Mouse (Mus musculus) stomach, embryonic 14.5 days (tissue): ENCODE data around the gene Styx. TPM values are rescaled to one million over a fixed set of nuclear protein-coding genes. Genes with fewer than 3 reads are reported as not detected.

Source experiments
- ATAC-seq: fragments of 200-750 bp; cut with Nextera tagmentation; 2 replicates; pipeline ENCODE4 v1.8.0; 2017; ENCODE audit warnings: low read depth, moderate TSS enrichment; ENCODE audit not compliant: insufficient number of reproducible peaks, insufficient read depth, low FRiP score
- H3K27ac ChIP-seq: fragments of 300-500 bp; sonication (generic); 2 replicates; pipeline ENCODE4 v1.5.1; 2014; ENCODE audit warnings: mild to moderate bottlenecking, low read length, moderate library complexity, mixed read lengths
- H3K27me3 ChIP-seq: fragments of 300-500 bp; sonication (generic); 2 replicates; pipeline ENCODE4 v1.6.1; 2014; ENCODE audit warnings: low read length, control low read depth, mixed read lengths; ENCODE audit not compliant: control insufficient read depth, insufficient read depth
- H3K36me3 ChIP-seq: fragments of 300-500 bp; sonication (generic); 2 replicates; pipeline ENCODE4 v1.6.1; 2014; ENCODE audit warnings: mild to moderate bottlenecking, control low read depth, low read length, moderate library complexity, mixed read lengths; ENCODE audit not compliant: control insufficient read depth, insufficient read depth
- H3K4me1 ChIP-seq: fragments of 300-500 bp; sonication (generic); 2 replicates; pipeline ENCODE4 v1.6.1; 2014; ENCODE audit warnings: low read length, control low read depth, mixed read lengths; ENCODE audit not compliant: control insufficient read depth, insufficient read depth
- H3K4me2 ChIP-seq: fragments of 300-500 bp; sonication (generic); replicated peaks from 2 replicates; pipeline ENCODE4 v1.6.1; 2014; ENCODE audit warnings: low read depth, low read length, control low read depth
- H3K4me3 ChIP-seq: fragments of 300-500 bp; sonication (generic); 2 replicates; pipeline ENCODE4 v1.5.1; 2014; ENCODE audit warnings: low read depth, low read length, control low read depth
- H3K9ac ChIP-seq: fragments of 300-500 bp; sonication (generic); replicated peaks from 2 replicates; pipeline ENCODE4 v1.6.1; 2014; ENCODE audit warnings: low read depth, mild to moderate bottlenecking, control low read depth, low read length, moderate library complexity, mixed read lengths
- H3K9me3 ChIP-seq: fragments of 300-500 bp; sonication (generic); 2 replicates; pipeline ENCODE4 v1.6.1; 2016; ENCODE audit warnings: low read depth, low read length, control low read depth; ENCODE audit not compliant: control insufficient read depth
- WGBS: fragments of 180-500 bp; shearing (Covaris S2); extraction: QIAGEN DNeasy Blood & Tissue Kit; methylation state at CpG from one replicate; pipeline ENCODE4 v1.1.7; 2014; 5-methylcytosine and 5-hydroxymethylcytosine counted together
- polyA plus RNA-seq: library from polyadenylated mRNA; unstranded; fragments of >200 nt; fragmentation: Nextera tagmentation; extraction: Ambion mirVana; gene quantifications from 2 replicates; pipeline ENCODE4 v1.2.1, GENCODE M21; 2014

Styx gene
- polyA plus RNA-seq, 1 experiment from 2014 or later: 75.3 TPM

- no peak overlapping the region for H3K4me3 ChIP-seq
- H3K27me3 ChIP-seq: no peaks in the 10 kb centered on the region
- no peak overlapping the region for H3K4me2 ChIP-seq
- no peaks in the 10 kb centered on the region for H3K36me3 ChIP-seq
- no peak overlapping the region for H3K9ac ChIP-seq
- no peaks in the 10 kb centered on the region for H3K4me1 ChIP-seq
- WGBS: 90% methylated on average over 4 of the region's 4 CpGs
- ATAC-seq: no peak
- no peaks in the 10 kb centered on the region for H3K9me3 ChIP-seq
- no peak overlapping the region for H3K27ac ChIP-seq
These were observed 65.4 kb downstream of the Styx start for GRCm38 (mm10) chr14:45416265-45416664.

- Histone ChIP-seq H3K9ac (no peak overlapping the region), H3K4me2 (no peak overlapping the region), H3K27me3 (no peaks in the 10 kb centered on the region), H3K9me3 (no peaks in the 10 kb centered on the region), H3K4me1 (no peaks in the 10 kb centered on the region), H3K27ac (no peak overlapping the region), H3K36me3 (no peaks in the 10 kb centered on the region), H3K4me3 (no peak overlapping the region)
- ATAC-seq: no peak
- WGBS: 82% methylated on average over 3 of the region's 3 CpGs
These were observed 67.7 kb downstream of the Styx start for GRCm38 (mm10) chr14:45418553-45418952.

- Histone ChIP-seq H3K27me3 (no peaks in the 10 kb centered on the region), H3K36me3 (no peaks in the 10 kb centered on the region), H3K4me3 (no peak overlapping the region), H3K27ac (no peak overlapping the region), H3K4me2 (no peak overlapping the region), H3K9ac (no peak overlapping the region), H3K9me3 (no peaks in the 10 kb centered on the region), H3K4me1 (no peaks in the 10 kb centered on the region)
- 57% methylated on average over 4 of the region's 4 CpGs for WGBS
- ATAC-seq: no peak
These were observed 68.4 kb downstream of the Styx start for GRCm38 (mm10) chr14:45419323-45419722.

- ATAC-seq: no peak
- H3K4me2 ChIP-seq: no peak overlapping the region
- H3K4me1 ChIP-seq: no peaks in the 10 kb centered on the region
- no peak overlapping the region for H3K9ac ChIP-seq
- no peak overlapping the region for H3K4me3 ChIP-seq
- no peaks in the 10 kb centered on the region for H3K36me3 ChIP-seq
- WGBS: 65% methylated on average over 4 of the region's 4 CpGs
- no peak overlapping the region for H3K27ac ChIP-seq
- no peaks in the 10 kb centered on the region; the same call in 1 of the 2 replicates for H3K9me3 ChIP-seq
- H3K27me3 ChIP-seq: no peaks in the 10 kb centered on the region
These were observed 71.5 kb downstream of the Styx start for GRCm38 (mm10) chr14:45422371-45422770.

GRCm38 (mm10) chr14:45423220-45423619, 72.3 kb downstream of the Styx start:
- no peak for ATAC-seq
- Histone ChIP-seq H3K27me3 (no peaks in the 10 kb centered on the region), H3K4me3 (no peak overlapping the region), H3K9ac (no peak overlapping the region), H3K27ac (no peak overlapping the region), H3K4me1 (no peaks in the 10 kb centered on the region), H3K36me3 (no peaks in the 10 kb centered on the region), H3K9me3 (no peaks in the 10 kb centered on the region; the same call in 1 of the 2 replicates), H3K4me2 (no peak overlapping the region)
- WGBS: 2% methylated on average over 5 of the region's 5 CpGs

- Histone ChIP-seq H3K27me3 (no peaks in the 10 kb centered on the region), H3K4me1 (no peaks in the 10 kb centered on the region), H3K36me3 (no peaks in the 10 kb centered on the region), H3K27ac (no peak overlapping the region), H3K4me3 (no peak overlapping the region), H3K9me3 (no peaks in the 10 kb centered on the region; the same call in 1 of the 2 replicates), H3K4me2 (no peak overlapping the region), H3K9ac (no peak overlapping the region)
- WGBS: 89% methylated on average over 13 of the region's 13 CpGs
- no peak for ATAC-seq
These were observed 79.4 kb downstream of the Styx start for GRCm38 (mm10) chr14:45430066-45430842.

GRCm38 (mm10) chr14:45432003-45432402, 81.1 kb downstream of the Styx start:
- H3K9ac ChIP-seq: no peak overlapping the region
- ATAC-seq: no peak
- no peak overlapping the region for H3K4me2 ChIP-seq
- no peak overlapping the region for H3K27ac ChIP-seq
- H3K27me3 ChIP-seq: no peaks in the 10 kb centered on the region
- 74% methylated on average over 4 of the region's 4 CpGs for WGBS
- no peaks in the 10 kb centered on the region for H3K36me3 ChIP-seq
- no peaks in the 10 kb centered on the region; the same call in 1 of the 2 replicates for H3K9me3 ChIP-seq
- no peaks in the 10 kb centered on the region for H3K4me1 ChIP-seq
- no peak overlapping the region for H3K4me3 ChIP-seq

- Histone ChIP-seq H3K4me2 (no peak overlapping the region), H3K36me3 (no peaks in the 10 kb centered on the region), H3K9me3 (no peaks in the 10 kb centered on the region), H3K27me3 (no peaks in the 10 kb centered on the region), H3K27ac (no peak overlapping the region), H3K4me3 (no peak overlapping the region), H3K4me1 (no peaks in the 10 kb centered on the region), H3K9ac (no peak overlapping the region)
- no peak for ATAC-seq
- 77% methylated on average over 6 of the region's 6 CpGs for WGBS
These were observed 83.3 kb downstream of the Styx start for GRCm38 (mm10) chr14:45434220-45434619.
